Mouse (Mus musculus) forebrain, embryonic 11.5 days (tissue): ENCODE measurements around the gene Ccdc113. TPM values are rescaled to one million over a fixed set of nuclear protein-coding genes. Genes with fewer than 3 reads are reported as not detected.
"Not testable (repeated sequence)": the region's sequence is repeated elsewhere in the genome, so short reads cannot be mapped to it uniquely, and the experiment has no call there.

Experiments
- ATAC-seq: fragments of 200-750 bp; cut with Nextera tagmentation; replicated peaks from 2 replicates; pipeline ENCODE4 v1.8.0; 2017; ENCODE audit warnings: moderate TSS enrichment; ENCODE audit not compliant: low FRiP score
- DNase-seq: peaks from one replicate; pipeline ENCODE4 v3.0.0-alpha.2; 2017; ENCODE audit warnings: low spot score
- H3K27ac ChIP-seq: fragments of 300-500 bp; sonication (generic); 2 replicates; pipeline ENCODE4 v1.5.1; 2014; ENCODE audit warnings: low read depth, low read length
- H3K27me3 ChIP-seq: fragments of 300-500 bp; sonication (generic); 2 replicates; pipeline ENCODE4 v1.6.1; 2014; ENCODE audit warnings: mild to moderate bottlenecking, low read length, mixed read lengths; ENCODE audit not compliant: control insufficient read depth, insufficient read depth
- H3K36me3 ChIP-seq: fragments of 300-500 bp; sonication (generic); 2 replicates; pipeline ENCODE4 v1.6.1; 2014; ENCODE audit warnings: mild to moderate bottlenecking, low read length, moderate library complexity, mixed read lengths; ENCODE audit not compliant: control insufficient read depth, insufficient read depth
- H3K4me1 ChIP-seq: fragments of 300-500 bp; sonication (generic); replicated peaks from 2 replicates; pipeline ENCODE4 v1.6.1; 2014; ENCODE audit warnings: low read length, mixed read lengths; ENCODE audit not compliant: control insufficient read depth, insufficient read depth
- H3K4me2 ChIP-seq: fragments of 300-500 bp; sonication (generic); 2 replicates; pipeline ENCODE4 v1.6.1; 2014; ENCODE audit warnings: low read depth, mild to moderate bottlenecking, low read length, moderate library complexity, mixed read lengths; ENCODE audit not compliant: severe bottlenecking
- H3K4me3 ChIP-seq: fragments of 300-500 bp; sonication (generic); 2 replicates; pipeline ENCODE4 v1.5.1; 2014; ENCODE audit warnings: low read depth, low read length
- H3K9ac ChIP-seq: fragments of 300-500 bp; sonication (generic); 2 replicates; pipeline ENCODE4 v1.6.1; 2014; ENCODE audit warnings: low read length
- H3K9me3 ChIP-seq: fragments of 300-500 bp; sonication (generic); 2 replicates; pipeline ENCODE4 v1.6.1; 2016; ENCODE audit warnings: low read length, mixed read lengths; ENCODE audit not compliant: control insufficient read depth
- WGBS: fragments of 180-500 bp; shearing (Covaris S2); extraction: QIAGEN DNeasy Blood & Tissue Kit; methylation state at CpG from one replicate; pipeline ENCODE4 v1.1.7; 2014; 5-methylcytosine and 5-hydroxymethylcytosine counted together
- polyA plus RNA-seq: library from polyadenylated mRNA; unstranded; fragments of >200 nt; fragmentation: Nextera tagmentation; extraction: Ambion mirVana; gene quantifications from 2 replicates; pipeline ENCODE4 v1.2.1, GENCODE M21; 2014

Ccdc113 gene
- polyA plus RNA-seq, 1 experiment from 2014 or later, result not detected

- ATAC-seq (no peak), DNase-seq (no peak)
- Histone ChIP-seq H3K4me3 (no peak overlapping the region), H3K9me3 (no peaks in the 10 kb centered on the region), H3K27ac (no peak overlapping the region), H3K9ac (no peak overlapping the region), H3K27me3 (no peaks in the 10 kb centered on the region), H3K4me2 (no peak overlapping the region), H3K4me1 (no peaks in the 10 kb centered on the region), H3K36me3 (no peaks in the 10 kb centered on the region)
- 74% methylated on average over 2 of the region's 2 CpGs for WGBS
Observed at GRCm38 (mm10) chr8:95602168-95602567, 68.3 kb downstream of the Ccdc113 start.

- H3K4me2 ChIP-seq, H3K27ac ChIP-seq: not testable (repeated sequence)
- 19% methylated on average over 4 of the region's 5 CpGs for WGBS
Observed at GRCm38 (mm10) chr8:95606509-95606908, 72.6 kb downstream of the Ccdc113 start.

GRCm38 (mm10) chr8:95607210-95607609 lies 73.3 kb downstream of the Ccdc113 start:
- Histone ChIP-seq H3K4me2 (no peak overlapping the region), H3K4me1 (no peaks in the 10 kb centered on the region), H3K9ac (no peak overlapping the region), H3K27me3 (no peaks in the 10 kb centered on the region), H3K4me3 (no peak overlapping the region), H3K9me3 (no peaks in the 10 kb centered on the region), H3K27ac (no peak overlapping the region), H3K36me3 (no peaks in the 10 kb centered on the region)
- 56% methylated on average over 9 of the region's 9 CpGs for WGBS
- ATAC-seq (no peak), DNase-seq (no peak)

More at GRCm38 (mm10) chr8:95606509-95606908, 72.6 kb downstream of the Ccdc113 start:
- not testable (repeated sequence) for H3K4me3 ChIP-seq, H3K36me3 ChIP-seq, DNase-seq, H3K9me3 ChIP-seq, ATAC-seq, H3K9ac ChIP-seq, H3K27me3 ChIP-seq, H3K4me1 ChIP-seq

Other genes with a start within 250 kb of the Ccdc113 start
- gene Cngb1, start 227.5 kb upstream of the Ccdc113 start, polyA plus RNA-seq, result 0.17 and 0.33 TPM in 2 replicates
- not detected in 2 replicates for gene Tepp, start 223.5 kb upstream of the Ccdc113 start, polyA plus RNA-seq
- gene Zfp319, start 202.1 kb upstream of the Ccdc113 start, polyA plus RNA-seq, result 14.6 and 15.0 TPM in 2 replicates
- gene Usb1, start 201.8 kb upstream of the Ccdc113 start, polyA plus RNA-seq, result 43.1 and 46.5 TPM in 2 replicates
- 20.6 and 21.0 TPM in 2 replicates for gene Mmp15, start 181.8 kb upstream of the Ccdc113 start, polyA plus RNA-seq
- 145 and 147 TPM in 2 replicates for gene Cfap20, start 99.2 kb upstream of the Ccdc113 start, polyA plus RNA-seq
- 17.1 and 21.2 TPM in 2 replicates for gene Csnk2a2, start 44.0 kb upstream of the Ccdc113 start, polyA plus RNA-seq
- not detected in 2 replicates for gene Prss54, start 42.3 kb downstream of the Ccdc113 start, polyA plus RNA-seq
- 31.6 and 35.2 TPM in 2 replicates for gene Gins3, start 99.4 kb downstream of the Ccdc113 start, polyA plus RNA-seq
- 33.2 and 36.7 TPM in 2 replicates for gene Ndrg4, start 142.9 kb downstream of the Ccdc113 start, polyA plus RNA-seq
- 27.5 and 30.0 TPM in 2 replicates for gene Setd6, start 181.8 kb downstream of the Ccdc113 start, polyA plus RNA-seq